Mouse (Mus musculus): ENCODE measurements around the gene Ctrb1. TPM values are rescaled to one million over a fixed set of nuclear protein-coding genes. Genes with fewer than 3 reads are reported as not detected.
A peak's percentile ranks its signal among the peaks of the same experiment; 100 is the strongest.

The Ctrb1 gene
- not detected in 2 replicates for polyA plus RNA-seq (2014; fragmentation: Nextera tagmentation; extraction: Ambion mirVana)

GRCm38 (mm10) chr8:111690960-111691445, at the start of gene Ctrb1:
Gene Ctrb1, minus strand, starts transcription at chr8:111691010.
- ATAC-seq (ENCODE audit: low FRiP score) (no peak), DNase-seq (ENCODE audit: low spot score) (no peak)
- Histone ChIP-seq H3K9me3 (ENCODE audit: control insufficient read depth, low read length) (no peaks in the 10 kb centered on the region), H3K4me3 (ENCODE audit: low read depth, low read length) (no peak within 1 kb of the TSS), H3K4me1 (replicated peaks; ENCODE audit: control insufficient read depth, insufficient read depth, low read length) (no peaks in the 10 kb centered on the region), H3K36me3 (ENCODE audit: control insufficient read depth, insufficient read depth, low read length) (no peaks in the 10 kb centered on the region), H3K9ac (ENCODE audit: low read depth, low read length) (no peak within 1 kb of the TSS), H3K27ac (ENCODE audit: low read depth, low read length) (no peak within 1 kb of the TSS), H3K27me3 (ENCODE audit: control insufficient read depth, insufficient read depth, low read length) (no peaks in the 10 kb centered on the region), H3K4me2 (replicated peaks; ENCODE audit: low read depth, low read length) (no peak within 1 kb of the TSS)
- 86% methylated on average over 2 of the region's 2 CpGs for WGBS

- H3K4me3 ChIP-seq (ENCODE audit: low read depth, low read length), result no peak overlapping the region
- ATAC-seq (ENCODE audit: low FRiP score), result no peak
- WGBS, result 72% methylated on average over 7 of the region's 7 CpGs
- 0 out of 2 replicates have a peak overlapping the region, but pooled peaks have one; percentile 11 for H3K9ac ChIP-seq (ENCODE audit: low read depth, low read length)
- peaks cover 44% of the 10 kb centered on the region for H3K4me1 ChIP-seq (replicated peaks; ENCODE audit: control insufficient read depth, insufficient read depth, low read length)
- H3K9me3 ChIP-seq (ENCODE audit: control insufficient read depth, low read length), result no peaks in the 10 kb centered on the region
- no peak overlapping the region for H3K4me2 ChIP-seq (replicated peaks; ENCODE audit: low read depth, low read length)
- H3K36me3 ChIP-seq (ENCODE audit: control insufficient read depth, insufficient read depth, low read length), result no peaks in the 10 kb centered on the region
- no peak overlapping the region for H3K27ac ChIP-seq (ENCODE audit: low read depth, low read length)
- H3K27me3 ChIP-seq (ENCODE audit: control insufficient read depth, insufficient read depth, low read length), result no peaks in the 10 kb centered on the region
- no peak for DNase-seq (ENCODE audit: low spot score)
Measured at GRCm38 (mm10) chr8:111740301-111740711, 49.5 kb upstream of the Ctrb1 start.

GRCm38 (mm10) chr8:111739604-111740003, 48.8 kb upstream of the Ctrb1 start:
- no peaks in the 10 kb centered on the region for H3K9me3 ChIP-seq (ENCODE audit: control insufficient read depth, low read length)
- no peak overlapping the region for H3K27ac ChIP-seq (ENCODE audit: low read depth, low read length)
- H3K4me3 ChIP-seq (ENCODE audit: low read depth, low read length), result no peak overlapping the region
- WGBS, result 50% methylated on average over 7 of the region's 7 CpGs
- 0 out of 2 replicates have a peak overlapping the region, but pooled peaks have one; percentile 19 for H3K9ac ChIP-seq (ENCODE audit: low read depth, low read length)
- H3K27me3 ChIP-seq (ENCODE audit: control insufficient read depth, insufficient read depth, low read length), result no peaks in the 10 kb centered on the region
- H3K36me3 ChIP-seq (ENCODE audit: control insufficient read depth, insufficient read depth, low read length), result no peaks in the 10 kb centered on the region
- H3K4me2 ChIP-seq (replicated peaks; ENCODE audit: low read depth, low read length), result no peak overlapping the region
- DNase-seq (ENCODE audit: low spot score) (no peak), ATAC-seq (ENCODE audit: low FRiP score) (no peak)
- H3K4me1 ChIP-seq (replicated peaks; ENCODE audit: control insufficient read depth, insufficient read depth, low read length), result peaks cover 43% of the 10 kb centered on the region

DNA sequence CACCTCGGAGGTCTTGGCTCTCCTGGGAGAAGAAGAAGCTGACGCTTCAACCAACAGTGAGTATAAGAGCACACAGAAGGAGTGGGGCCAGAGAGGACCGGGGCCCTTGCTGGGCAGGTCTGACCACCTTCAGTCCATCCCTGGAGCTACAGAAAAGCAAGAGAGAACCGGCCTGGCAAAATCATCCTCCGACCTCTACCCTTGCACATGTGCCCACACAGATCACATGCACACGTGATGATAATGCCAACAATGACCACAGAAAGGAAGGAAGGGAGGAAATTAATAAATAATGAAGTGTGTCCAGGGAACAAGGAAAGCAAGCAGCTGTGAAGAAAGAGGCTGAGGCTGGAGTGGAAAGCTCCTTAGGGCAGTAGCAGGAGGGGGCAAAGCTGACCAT, 48.1 kb upstream of the Ctrb1 start:
- Histone ChIP-seq H3K27me3 (ENCODE audit: control insufficient read depth, insufficient read depth, low read length) (no peaks in the 10 kb centered on the region), H3K4me3 (ENCODE audit: low read depth, low read length) (no peak overlapping the region), H3K36me3 (ENCODE audit: control insufficient read depth, insufficient read depth, low read length) (no peaks in the 10 kb centered on the region), H3K9me3 (ENCODE audit: control insufficient read depth, low read length) (no peaks in the 10 kb centered on the region), H3K4me1 (replicated peaks; ENCODE audit: control insufficient read depth, insufficient read depth, low read length) (peaks cover 45% of the 10 kb centered on the region), H3K4me2 (replicated peaks; ENCODE audit: low read depth, low read length) (no peak overlapping the region; the same call in 1 of the 2 replicates), H3K27ac (ENCODE audit: low read depth, low read length) (no peak overlapping the region), H3K9ac (ENCODE audit: low read depth, low read length) (no peak overlapping the region)
- 76% methylated on average over 6 of the region's 6 CpGs for WGBS
- DNase-seq (ENCODE audit: low spot score) (no peak), ATAC-seq (ENCODE audit: low FRiP score) (no peak)

- H3K9me3 ChIP-seq (ENCODE audit: control insufficient read depth, low read length), result no peaks in the 10 kb centered on the region
- no peaks in the 10 kb centered on the region for H3K36me3 ChIP-seq (ENCODE audit: control insufficient read depth, insufficient read depth, low read length)
- no peak overlapping the region for H3K4me2 ChIP-seq (replicated peaks; ENCODE audit: low read depth, low read length)
- no peaks in the 10 kb centered on the region for H3K27me3 ChIP-seq (ENCODE audit: control insufficient read depth, insufficient read depth, low read length)
- H3K27ac ChIP-seq (ENCODE audit: low read depth, low read length), result peak overlapping the region; percentile 69
- no peak overlapping the region for H3K4me3 ChIP-seq (ENCODE audit: low read depth, low read length)
- 29% methylated on average over 7 of the region's 7 CpGs for WGBS
- ATAC-seq (ENCODE audit: low FRiP score) (peak; percentile 26; the same call in 1 of the 2 replicates), DNase-seq (ENCODE audit: low spot score) (peak; percentile 53)
- 0 out of 2 replicates have a peak overlapping the region, but pooled peaks have one; percentile 23 for H3K9ac ChIP-seq (ENCODE audit: low read depth, low read length)
- H3K4me1 ChIP-seq (replicated peaks; ENCODE audit: control insufficient read depth, insufficient read depth, low read length), result peaks cover 55% of the 10 kb centered on the region
Measured at GRCm38 (mm10) chr8:111736321-111736720, 45.5 kb upstream of the Ctrb1 start.

- Histone ChIP-seq H3K4me3 (ENCODE audit: low read depth, low read length) (no peak overlapping the region), H3K4me1 (replicated peaks; ENCODE audit: control insufficient read depth, insufficient read depth, low read length) (peaks cover 60% of the 10 kb centered on the region), H3K4me2 (replicated peaks; ENCODE audit: low read depth, low read length) (no peak overlapping the region; the same call in 1 of the 2 replicates), H3K27ac (ENCODE audit: low read depth, low read length) (peak overlapping the region; percentile 69), H3K27me3 (ENCODE audit: control insufficient read depth, insufficient read depth, low read length) (no peaks in the 10 kb centered on the region), H3K9ac (ENCODE audit: low read depth, low read length) (0 out of 2 replicates have a peak overlapping the region, but pooled peaks have one; percentile 23), H3K36me3 (ENCODE audit: control insufficient read depth, insufficient read depth, low read length) (no peaks in the 10 kb centered on the region), H3K9me3 (ENCODE audit: control insufficient read depth, low read length) (no peaks in the 10 kb centered on the region)
- ATAC-seq (ENCODE audit: low FRiP score), result no peak
- no peak for DNase-seq (ENCODE audit: low spot score)
- WGBS, result 77% methylated on average over 4 of the region's 4 CpGs
Measured at GRCm38 (mm10) chr8:111735791-111736190, 45.0 kb upstream of the Ctrb1 start.

GRCm38 (mm10) chr8:111735335-111735761, 44.5 kb upstream of the Ctrb1 start:
- Histone ChIP-seq H3K27me3 (ENCODE audit: control insufficient read depth, insufficient read depth, low read length) (no peaks in the 10 kb centered on the region), H3K9ac (ENCODE audit: low read depth, low read length) (no peak overlapping the region), H3K27ac (ENCODE audit: low read depth, low read length) (peak overlapping the region; percentile 69), H3K4me2 (replicated peaks; ENCODE audit: low read depth, low read length) (no peak overlapping the region), H3K9me3 (ENCODE audit: control insufficient read depth, low read length) (no peaks in the 10 kb centered on the region), H3K36me3 (ENCODE audit: control insufficient read depth, insufficient read depth, low read length) (no peaks in the 10 kb centered on the region), H3K4me3 (ENCODE audit: low read depth, low read length) (no peak overlapping the region), H3K4me1 (replicated peaks; ENCODE audit: control insufficient read depth, insufficient read depth, low read length) (peaks cover 62% of the 10 kb centered on the region)
- no peak for DNase-seq (ENCODE audit: low spot score)
- 64% methylated on average over 8 of the region's 8 CpGs for WGBS
- no peak for ATAC-seq (ENCODE audit: low FRiP score)

DNA sequence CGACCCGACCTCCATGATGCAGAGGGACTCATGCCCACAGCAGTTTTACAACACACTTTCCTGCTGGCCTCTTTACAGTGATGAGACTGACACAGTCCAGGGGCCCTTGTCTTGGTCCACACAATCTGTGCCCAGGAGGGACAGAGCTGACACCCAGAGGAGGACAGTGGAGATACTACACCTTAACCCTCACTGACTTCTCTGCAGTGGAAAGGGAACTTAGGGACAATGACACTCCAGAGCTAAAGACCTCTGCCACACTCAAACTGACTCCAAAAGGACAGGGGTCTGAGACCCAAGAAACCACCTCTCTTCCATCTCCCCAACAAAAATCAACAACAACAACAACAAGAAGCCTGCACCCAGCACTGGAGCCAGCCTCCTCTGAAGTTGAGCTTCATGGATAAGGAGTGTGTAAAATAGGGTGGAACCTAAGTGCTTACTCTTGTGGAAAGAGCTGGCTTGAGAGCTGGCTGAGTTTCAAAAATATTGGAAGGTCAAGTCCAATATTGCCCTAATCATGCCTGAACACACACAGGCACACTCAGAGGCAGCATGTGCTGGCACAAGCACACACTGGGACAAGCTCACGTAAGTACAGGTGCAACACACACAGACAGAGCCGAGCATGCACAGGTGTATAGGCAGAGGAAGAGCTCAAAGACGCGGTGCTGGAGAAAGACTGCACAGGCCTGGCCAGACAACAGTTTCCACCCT, 43.6 kb upstream of the Ctrb1 start:
- H3K27me3 ChIP-seq (ENCODE audit: control insufficient read depth, insufficient read depth, low read length), result no peaks in the 10 kb centered on the region
- WGBS, result 59% methylated on average over 6 of the region's 6 CpGs
- H3K9me3 ChIP-seq (ENCODE audit: control insufficient read depth, low read length), result no peaks in the 10 kb centered on the region
- no peaks in the 10 kb centered on the region for H3K36me3 ChIP-seq (ENCODE audit: control insufficient read depth, insufficient read depth, low read length)
- peaks cover 55% of the 10 kb centered on the region for H3K4me1 ChIP-seq (replicated peaks; ENCODE audit: control insufficient read depth, insufficient read depth, low read length)
- no peak overlapping the region for H3K27ac ChIP-seq (ENCODE audit: low read depth, low read length)
- no peak overlapping the region for H3K4me2 ChIP-seq (replicated peaks; ENCODE audit: low read depth, low read length)
- no peak overlapping the region for H3K9ac ChIP-seq (ENCODE audit: low read depth, low read length)
- DNase-seq (ENCODE audit: low spot score) (no peak), ATAC-seq (ENCODE audit: low FRiP score) (no peak)
- H3K4me3 ChIP-seq (ENCODE audit: low read depth, low read length), result no peak overlapping the region

Data from hindbrain, embryonic 11.5 days (tissue).